Mouse (Mus musculus) liver, adult 2 months (tissue): ENCODE measurements around the gene Eml1. TPM values are rescaled to one million over a fixed set of nuclear protein-coding genes. Genes with fewer than 3 reads are reported as not detected.
A peak's percentile ranks its signal among the peaks of the same experiment; 100 is the strongest.

ENCODE experiments used
- DNase-seq: peaks from one replicate; pipeline ENCODE4 v3.0.0-alpha.2; 2011; ENCODE audit warnings: low read depth, low spot score; ENCODE audit errors: extremely low read depth
- H3K27ac ChIP-seq: fragments of 200-500 bp; replicated peaks from 2 replicates; pipeline ENCODE4 v1.5.1; 2012; ENCODE audit warnings: low read depth, mild to moderate bottlenecking, control low read depth, inconsistent platforms, low read length; ENCODE audit not compliant: insufficient read depth
- H3K27me3 ChIP-seq: fragments of 200-500 bp; 2 replicates; pipeline ENCODE4 v1.6.1; 2012; ENCODE audit warnings: mild to moderate bottlenecking, moderate library complexity, low read length, inconsistent platforms; ENCODE audit not compliant: control insufficient read depth, insufficient read depth
- H3K36me3 ChIP-seq: fragments of 200-500 bp; 2 replicates; pipeline ENCODE4 v1.6.1; 2012; ENCODE audit warnings: low read length, inconsistent platforms; ENCODE audit not compliant: control insufficient read depth, insufficient read depth
- H3K4me1 ChIP-seq: fragments of 200-500 bp; 2 replicates; pipeline ENCODE4 v1.6.1; 2011; ENCODE audit warnings: low read length; ENCODE audit not compliant: control insufficient read depth, insufficient read depth
- H3K4me3 ChIP-seq: fragments of 200-500 bp; 2 replicates; pipeline ENCODE4 v1.5.1; 2011; ENCODE audit warnings: low read depth, mild to moderate bottlenecking, control low read depth, low read length, moderate library complexity; ENCODE audit not compliant: insufficient read depth
- H3K79me2 ChIP-seq: fragments of 200-500 bp; 2 replicates; pipeline ENCODE4 v1.6.1; 2012; ENCODE audit warnings: inconsistent platforms, mild to moderate bottlenecking, low read length, moderate library complexity; ENCODE audit not compliant: control insufficient read depth, insufficient read depth
- H3K9ac ChIP-seq: fragments of 200-500 bp; 2 replicates; pipeline ENCODE4 v1.6.1; 2012; ENCODE audit warnings: low read depth, mild to moderate bottlenecking, control low read depth, inconsistent platforms, low read length
- CTCF ChIP-seq: fragments of 200-500 bp; IDR thresholded peaks from 2 replicates; pipeline ENCODE4 v1.5.1; 2011; ENCODE audit warnings: low read depth, low read length, control low read depth
- POLR2A ChIP-seq: fragments of 200-500 bp; IDR thresholded peaks from 2 replicates; pipeline ENCODE4 v1.6.1; 2011; ENCODE audit warnings: low read length, control low read depth; ENCODE audit not compliant: insufficient read depth; ENCODE audit errors: extremely low read depth
- WGBS: fragments of 180-500 bp; shearing (Covaris S2); methylation state at CpG from one replicate; pipeline ENCODE4 v1.1.7; 2018; 5-methylcytosine and 5-hydroxymethylcytosine counted together
- polyA plus RNA-seq: library from polyadenylated mRNA; depleted of rRNA; stranded (reverse); fragments of >200 nt; gene quantifications from 2 replicates; pipeline ENCODE4 v1.2.3, GENCODE M21; 2012
- total RNA-seq: library from RNA; depleted of rRNA; stranded (reverse); fragments of >200 nt; gene quantifications from 2 replicates; pipeline ENCODE4 v1.2.3, GENCODE M21; 2014

Eml1 gene
- total and polyA plus RNA-seq, 2 experiments, result 1.3 to 2.9 TPM

DNA sequence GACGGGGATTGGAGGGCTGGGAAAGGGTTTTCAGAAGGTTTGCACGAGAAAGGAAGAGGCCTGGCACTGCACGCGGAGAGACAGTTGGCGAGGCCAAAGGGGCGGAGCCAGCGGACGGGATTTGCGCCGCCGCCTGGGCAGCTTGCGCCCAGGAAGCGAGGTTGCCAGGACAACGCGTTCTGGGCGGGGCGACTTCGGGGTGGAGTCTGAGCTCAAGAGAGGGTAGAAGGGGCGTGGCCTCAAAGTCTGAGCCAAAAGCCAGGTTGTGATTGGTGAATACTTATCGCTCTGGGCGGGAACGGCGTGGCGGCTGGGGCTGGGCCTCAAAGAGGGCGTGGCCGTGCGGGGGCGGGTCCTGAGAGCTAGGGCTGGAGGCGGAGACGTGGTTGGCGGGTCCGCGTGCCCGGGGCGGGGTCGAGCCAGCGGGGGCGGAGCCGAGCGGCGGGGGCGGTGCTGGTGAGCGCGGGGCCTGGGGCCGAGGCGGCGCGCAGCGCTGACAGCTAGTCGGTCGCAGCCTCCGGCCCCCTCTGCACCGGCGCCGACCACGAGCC is 36.8 kb upstream of the Eml1 start, which contains the start of gene Cyp46a1:
TSS of gene Cyp46a1 (plus strand) at position 487 of the 551 bp plus-strand sequence.
- H3K4me3 ChIP-seq, result peak within 1 kb of the TSS; percentile 78
- no peaks in the 10 kb centered on the region for H3K79me2 ChIP-seq
- peaks cover 4% of the 10 kb centered on the region for H3K4me1 ChIP-seq
- H3K9ac ChIP-seq, result peak within 1 kb of the TSS; percentile 75
- peaks cover 3% of the 10 kb centered on the region; the same call in 1 of the 2 replicates for H3K27me3 ChIP-seq
- peak; percentile 95 for DNase-seq
- TF ChIP-seq CTCF (0 out of 2 replicates have a peak, but pooled peaks have one; percentile 4), POLR2A (0 out of 2 replicates have a peak, but pooled peaks have one; percentile 22)
- H3K27ac ChIP-seq, result peak within 1 kb of the TSS; percentile 14
- WGBS, result 1% methylated on average over 54 of the region's 56 CpGs
- no peaks in the 10 kb centered on the region for H3K36me3 ChIP-seq

DNA sequence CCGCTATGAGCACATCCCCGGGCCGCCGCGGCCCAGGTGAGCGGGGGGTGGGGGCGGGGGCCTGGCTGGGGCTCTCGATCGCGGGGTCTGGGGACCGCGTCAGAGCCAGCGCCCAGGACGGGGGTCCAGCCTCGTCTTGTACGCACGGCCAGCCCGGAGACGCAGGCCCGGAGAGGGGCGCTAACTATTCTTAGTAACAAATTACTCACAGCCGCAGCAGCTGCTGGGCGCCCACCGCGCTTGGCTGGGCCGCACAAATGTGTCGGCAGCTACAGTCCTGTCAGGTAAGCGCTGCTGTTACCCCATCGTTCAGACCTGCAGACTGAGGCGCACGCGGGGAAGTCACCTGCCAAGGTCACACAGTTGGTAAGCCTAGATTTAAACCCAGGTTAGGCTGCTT is 36.2 kb upstream of the Eml1 start:
- 7% methylated on average over 32 of the region's 32 CpGs for WGBS
- Histone ChIP-seq H3K27ac (no peak overlapping the region), H3K36me3 (no peaks in the 10 kb centered on the region), H3K4me1 (peaks cover 4% of the 10 kb centered on the region), H3K79me2 (no peaks in the 10 kb centered on the region), H3K4me3 (peak overlapping the region; percentile 78), H3K27me3 (peaks cover 3% of the 10 kb centered on the region; the same call in 1 of the 2 replicates), H3K9ac (peak overlapping the region; percentile 75)
- TF ChIP-seq POLR2A (no peak), CTCF (no peak)
- DNase-seq, result no peak

DNA sequence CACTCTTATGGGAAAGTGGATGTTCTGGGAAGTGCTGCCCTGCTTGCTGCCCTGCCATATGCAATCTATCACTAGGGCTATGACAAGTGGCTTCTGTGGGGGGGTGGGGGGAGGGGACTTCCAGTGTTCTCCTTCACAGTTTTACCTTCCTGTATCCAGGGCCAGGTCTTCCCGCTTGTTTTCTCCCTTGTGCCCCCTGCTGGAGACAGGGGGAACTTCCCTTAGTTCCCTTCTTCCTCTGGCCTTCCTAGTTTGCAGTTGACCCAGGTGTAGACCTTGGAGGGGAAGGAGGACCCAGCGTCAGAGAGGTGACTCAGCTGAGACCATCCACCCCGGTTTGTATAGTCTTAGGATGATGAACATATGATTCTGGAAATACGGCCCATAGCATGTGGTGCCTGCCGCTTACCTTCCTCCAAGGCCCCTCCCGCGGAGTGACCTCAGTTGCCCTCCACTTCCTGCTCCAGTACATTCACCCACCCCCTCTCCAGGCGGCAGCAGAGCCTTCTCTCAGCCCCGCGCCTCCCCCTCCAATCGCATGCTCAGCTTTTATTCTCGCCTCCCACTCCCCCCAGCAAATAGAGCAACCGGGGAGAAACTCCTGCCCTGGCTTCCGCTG is 32.1 kb upstream of the Eml1 start:
- Histone ChIP-seq H3K4me3 (no peak overlapping the region), H3K27me3 (peaks cover 3% of the 10 kb centered on the region; the same call in 1 of the 2 replicates), H3K9ac (no peak overlapping the region), H3K27ac (no peak overlapping the region), H3K4me1 (no peaks in the 10 kb centered on the region), H3K36me3 (no peaks in the 10 kb centered on the region), H3K79me2 (no peaks in the 10 kb centered on the region)
- 31% methylated on average over 14 of the region's 14 CpGs for WGBS
- DNase-seq, result peak; percentile 28
- TF ChIP-seq CTCF (peak; percentile 76), POLR2A (no peak)

DNA sequence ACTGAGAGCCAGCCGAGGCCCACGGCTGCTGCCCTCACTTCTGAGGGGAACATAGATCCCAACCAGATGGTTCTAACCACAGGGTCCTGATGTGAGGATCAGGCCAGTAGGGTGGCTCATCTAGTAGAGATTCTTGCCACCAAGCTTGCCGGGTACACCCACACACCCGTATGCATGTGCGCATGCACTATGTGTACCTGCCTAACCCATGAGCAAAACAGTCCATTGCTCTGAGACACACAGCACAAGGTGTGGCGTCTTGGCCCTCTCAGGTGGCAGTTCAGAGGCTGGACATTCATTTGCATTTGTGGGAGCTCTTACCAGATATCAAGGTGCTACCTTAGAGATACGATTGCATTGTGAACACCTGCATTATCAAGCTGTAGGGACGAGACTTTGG is 22.6 kb upstream of the Eml1 start:
- Histone ChIP-seq H3K27me3 (no peaks in the 10 kb centered on the region), H3K9ac (no peak overlapping the region), H3K4me1 (no peaks in the 10 kb centered on the region), H3K79me2 (no peaks in the 10 kb centered on the region), H3K4me3 (no peak overlapping the region), H3K27ac (no peak overlapping the region), H3K36me3 (no peaks in the 10 kb centered on the region)
- 84% methylated on average over 8 of the region's 8 CpGs for WGBS
- TF ChIP-seq CTCF, result no peak
- no peak for TF ChIP-seq POLR2A
- no peak for DNase-seq

DNA sequence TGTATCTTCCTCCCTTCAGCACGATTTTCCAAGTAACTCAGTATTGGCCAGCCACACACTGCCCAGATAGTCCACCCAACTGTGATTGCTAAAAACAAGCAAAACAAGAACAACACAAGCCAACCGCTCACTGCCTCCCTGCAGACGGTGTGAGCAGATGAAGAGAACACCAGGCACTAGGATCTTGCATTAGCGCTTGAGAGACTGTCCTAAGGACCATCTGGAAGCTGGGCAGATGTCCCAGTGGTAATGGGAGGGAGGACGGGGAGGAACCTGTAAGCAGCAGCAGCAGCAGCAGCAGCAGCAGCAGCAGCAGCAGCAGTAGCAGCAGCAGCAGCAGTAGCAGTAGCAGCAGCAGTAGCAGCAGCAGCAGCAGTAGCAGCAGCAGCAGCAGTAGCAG is 21.7 kb upstream of the Eml1 start:
- no peaks in the 10 kb centered on the region for H3K4me1 ChIP-seq
- no peak for TF ChIP-seq POLR2A
- TF ChIP-seq CTCF, result no peak
- H3K27ac ChIP-seq, result no peak overlapping the region
- no peaks in the 10 kb centered on the region for H3K79me2 ChIP-seq
- H3K27me3 ChIP-seq, result no peaks in the 10 kb centered on the region
- H3K4me3 ChIP-seq, result no peak overlapping the region
- no peak overlapping the region for H3K9ac ChIP-seq
- 72% methylated on average over 5 of the region's 5 CpGs for WGBS
- H3K36me3 ChIP-seq, result no peaks in the 10 kb centered on the region
- no peak for DNase-seq

DNA sequence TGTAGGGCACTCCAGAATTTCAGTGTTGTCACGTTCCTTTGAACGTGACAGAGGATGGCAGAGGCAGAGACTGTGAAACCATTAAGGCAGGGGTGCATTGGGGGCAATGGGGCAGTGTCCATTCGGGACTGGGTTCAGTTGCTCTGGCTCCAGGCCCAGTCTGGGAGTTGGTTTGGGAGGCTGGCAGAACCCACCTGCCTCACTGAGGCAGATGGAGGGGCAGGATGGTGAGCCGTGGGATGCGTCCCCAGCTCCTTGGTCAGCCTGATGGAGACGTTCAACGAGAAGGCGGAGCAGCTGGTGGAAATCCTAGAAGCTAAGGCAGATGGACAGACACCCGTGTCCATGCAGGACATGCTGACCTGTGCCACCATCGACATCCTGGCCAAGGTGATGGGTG is 19.8 kb upstream of the Eml1 start:
- Histone ChIP-seq H3K27me3 (no peaks in the 10 kb centered on the region), H3K4me1 (no peaks in the 10 kb centered on the region), H3K4me3 (no peak overlapping the region), H3K79me2 (no peaks in the 10 kb centered on the region), H3K9ac (no peak overlapping the region), H3K27ac (no peak overlapping the region), H3K36me3 (no peaks in the 10 kb centered on the region)
- 87% methylated on average over 10 of the region's 10 CpGs for WGBS
- TF ChIP-seq POLR2A (no peak), CTCF (no peak)
- no peak for DNase-seq
